Mouse (Mus musculus) bone marrow, adult 2 months (tissue): ENCODE data around the gene Ttc9c. TPM values are rescaled to one million over a fixed set of nuclear protein-coding genes. Genes with fewer than 3 reads are reported as not detected.

Experiments used
- H3K27ac ChIP-seq: fragments of 200-500 bp; 2 replicates; pipeline ENCODE4 v1.5.1; 2012; ENCODE audit warnings: low read depth, mild to moderate bottlenecking, control low read depth, inconsistent platforms, low read length; ENCODE audit not compliant: control insufficient read depth, poor library complexity, insufficient read depth
- H3K4me1 ChIP-seq: fragments of 200-500 bp; 2 replicates; pipeline ENCODE4 v1.6.1; 2011; ENCODE audit warnings: low read length; ENCODE audit not compliant: control insufficient read depth, insufficient read depth
- H3K4me3 ChIP-seq: fragments of 200-500 bp; replicated peaks from 2 replicates; pipeline ENCODE3; 2011; ENCODE audit warnings: mild to moderate bottlenecking, low read depth, low read length, control low read depth; ENCODE audit not compliant: control insufficient read depth
- CTCF ChIP-seq: fragments of 200-500 bp; IDR thresholded peaks from 2 replicates; pipeline ENCODE4 v1.5.1; 2011; ENCODE audit warnings: low read length, control low read depth; ENCODE audit not compliant: control insufficient read depth, insufficient read depth
- POLR2A ChIP-seq: fragments of 200-500 bp; IDR thresholded peaks from 2 replicates; pipeline ENCODE4 v1.6.1; 2011; ENCODE audit warnings: low read depth, mild to moderate bottlenecking, control low read depth, low read length, borderline replicate concordance; ENCODE audit not compliant: control insufficient read depth
- WGBS: fragments of 180-500 bp; shearing (Covaris S2); methylation state at CpG from one replicate; pipeline ENCODE4 v1.1.7; 2018; 5-methylcytosine and 5-hydroxymethylcytosine counted together
- polyA plus RNA-seq: library from polyadenylated mRNA; stranded (reverse); fragments of >200 nt; gene quantifications from 2 replicates; pipeline ENCODE4 v1.2.4, GENCODE M21; 2011; ENCODE audit warnings: low replicate concordance; ENCODE audit not compliant: missing spikeins, insufficient read depth, insufficient read length

The Ttc9c gene
- polyA plus RNA-seq, 1 experiment: 18.1 TPM

GRCm38 (mm10) chr19:8774086-8774835 is 44.9 kb downstream of the Ttc9c start, which contains the start of gene Tmem179b:
TSS of gene Tmem179b (minus strand) at chr19:8774467.
- Histone ChIP-seq H3K27ac (peak within 1 kb of the TSS; percentile 98), H3K4me3 (peak within 1 kb of the TSS; percentile 94), H3K4me1 (peaks cover 9% of the 10 kb centered on the region; the same call in 1 of the 2 replicates)
- WGBS: under 1% methylated on average over 68 of the region's 68 CpGs
- TF ChIP-seq POLR2A (peak; percentile 98), CTCF (peak; percentile 8; the same call in 1 of the 2 replicates)

- H3K27ac ChIP-seq: peak overlapping the region; percentile 28
- H3K4me3 ChIP-seq: peak overlapping the region; percentile 94
- TF ChIP-seq POLR2A: no peak
- no peak for TF ChIP-seq CTCF
- 29% methylated on average over 6 of the region's 6 CpGs for WGBS
- peaks cover 9% of the 10 kb centered on the region; the same call in 1 of the 2 replicates for H3K4me1 ChIP-seq
Measured at GRCm38 (mm10) chr19:8773409-8773808, 45.7 kb downstream of the Ttc9c start.

- Histone ChIP-seq H3K4me3 (peak overlapping the region; percentile 94), H3K4me1 (peaks cover 9% of the 10 kb centered on the region; the same call in 1 of the 2 replicates), H3K27ac (peak overlapping the region; percentile 29)
- WGBS: 47% methylated on average over 5 of the region's 5 CpGs
- no peak for TF ChIP-seq POLR2A
- no peak for TF ChIP-seq CTCF
Measured at GRCm38 (mm10) chr19:8772996-8773395, 46.1 kb downstream of the Ttc9c start.

- Histone ChIP-seq H3K27ac (peak within 1 kb of the TSS; percentile 79), H3K4me1 (peaks cover 9% of the 10 kb centered on the region; the same call in 1 of the 2 replicates), H3K4me3 (peak within 1 kb of the TSS; percentile 87)
- WGBS: 22% methylated on average over 29 of the region's 29 CpGs
- peak; percentile 93 for TF ChIP-seq POLR2A
- peak; percentile 11; the same call in 1 of the 2 replicates for TF ChIP-seq CTCF
Measured at GRCm38 (mm10) chr19:8770567-8771270, 48.4 kb downstream of the Ttc9c start, which contains the start of gene Tmem223. TSS of gene Tmem223 (plus strand) at chr19:8770996.

GRCm38 (mm10) chr19:8765562-8765961 is 53.6 kb downstream of the Ttc9c start:
- no peak overlapping the region for H3K27ac ChIP-seq
- TF ChIP-seq CTCF (no peak), POLR2A (no peak)
- 89% methylated on average over 9 of the region's 9 CpGs for WGBS
- no peaks in the 10 kb centered on the region for H3K4me1 ChIP-seq
- H3K4me3 ChIP-seq: no peak overlapping the region

GRCm38 (mm10) chr19:8763276-8763675 is 55.9 kb downstream of the Ttc9c start:
- 77% methylated on average over 4 of the region's 4 CpGs for WGBS
- no peak overlapping the region for H3K4me3 ChIP-seq
- TF ChIP-seq POLR2A (no peak), CTCF (no peak)
- no peaks in the 10 kb centered on the region for H3K4me1 ChIP-seq
- H3K27ac ChIP-seq: no peak overlapping the region

- Histone ChIP-seq H3K4me3 (no peak overlapping the region), H3K4me1 (no peaks in the 10 kb centered on the region; the same call in 1 of the 2 replicates), H3K27ac (no peak overlapping the region)
- WGBS: 91% methylated on average over 2 of the region's 2 CpGs
- TF ChIP-seq POLR2A (no peak), CTCF (no peak)
Measured at GRCm38 (mm10) chr19:8760757-8761156, 58.4 kb downstream of the Ttc9c start.

Other genes starting within 250 kb of the Ttc9c start
- gene Slc22a8, start 228.1 kb downstream of the Ttc9c start, polyA plus RNA-seq: 0.29 and 1.5 TPM in 2 replicates
- gene Slc22a6, start 201.3 kb downstream of the Ttc9c start, polyA plus RNA-seq: 0.75 TPM in 1 of 2 replicates, not detected in the other
- 0.32 TPM in 1 of 2 replicates, not detected in the other for gene Chrm1, start 155.5 kb downstream of the Ttc9c start, polyA plus RNA-seq
- 58.4 and 65.7 TPM in 2 replicates for gene Slc3a2, start 96.0 kb downstream of the Ttc9c start, polyA plus RNA-seq
- 40.8 and 121 TPM in 2 replicates for gene Wdr74, start 83.5 kb downstream of the Ttc9c start, polyA plus RNA-seq
- gene 1700092M07Rik, start 78.6 kb downstream of the Ttc9c start, polyA plus RNA-seq: 3.4 and 3.7 TPM in 2 replicates
- 62.1 and 83.9 TPM in 2 replicates for gene Stx5a, start 77.9 kb downstream of the Ttc9c start, polyA plus RNA-seq
- 488 and 589 TPM in 2 replicates for gene Nxf1, start 62.3 kb downstream of the Ttc9c start, polyA plus RNA-seq
- 27.1 and 53.1 TPM in 2 replicates for gene Tmem223, start 48.3 kb downstream of the Ttc9c start, polyA plus RNA-seq
- gene Tmem179b, start 44.9 kb downstream of the Ttc9c start, polyA plus RNA-seq: 52.1 and 62.1 TPM in 2 replicates
- gene Taf6l, start 32.9 kb downstream of the Ttc9c start, polyA plus RNA-seq: 6.4 and 14.7 TPM in 2 replicates
- gene Polr2g, start 20.8 kb downstream of the Ttc9c start, polyA plus RNA-seq: 38.0 and 61.1 TPM in 2 replicates
- gene Zbtb3, start 16.8 kb downstream of the Ttc9c start, polyA plus RNA-seq: 1.1 and 3.0 TPM in 2 replicates
- 62.2 and 84.9 TPM in 2 replicates for gene Hnrnpul2, start 677 bp upstream of the Ttc9c start, polyA plus RNA-seq
- gene AC129217.1, start 10.4 kb upstream of the Ttc9c start, polyA plus RNA-seq: 6.4 and 8.2 TPM in 2 replicates
- gene Bscl2, start 18.1 kb upstream of the Ttc9c start, polyA plus RNA-seq: 19.8 and 46.2 TPM in 2 replicates
- 1.5 TPM in 1 of 2 replicates, not detected in the other for gene Gng3, start 19.9 kb upstream of the Ttc9c start, polyA plus RNA-seq
- gene Lrrn4cl, start 31.4 kb upstream of the Ttc9c start, polyA plus RNA-seq: 0.40 and 0.62 TPM in 2 replicates
- gene Ubxn1, start 52.2 kb upstream of the Ttc9c start, polyA plus RNA-seq: 110 and 112 TPM in 2 replicates
- gene Uqcc3, start 61.6 kb upstream of the Ttc9c start, polyA plus RNA-seq: 25.7 and 27.0 TPM in 2 replicates
- 1.6 and 2.1 TPM in 2 replicates for gene Lbhd1, start 64.4 kb upstream of the Ttc9c start, polyA plus RNA-seq
- not detected in 2 replicates for gene Gm49403, start 64.6 kb upstream of the Ttc9c start, polyA plus RNA-seq
- 50.8 and 83.6 TPM in 2 replicates for gene 1810009A15Rik, start 69.5 kb upstream of the Ttc9c start, polyA plus RNA-seq
- gene Gm49416, start 69.6 kb upstream of the Ttc9c start, polyA plus RNA-seq: not detected in 2 replicates
- 6.7 and 12.1 TPM in 2 replicates for gene Ints5, start 73.7 kb upstream of the Ttc9c start, polyA plus RNA-seq
- gene Ganab, start 78.7 kb upstream of the Ttc9c start, polyA plus RNA-seq: 41.4 and 61.7 TPM in 2 replicates
- 45.8 and 58.5 TPM in 2 replicates for gene B3gat3, start 101.0 kb upstream of the Ttc9c start, polyA plus RNA-seq
- gene Rom1, start 110.0 kb upstream of the Ttc9c start, polyA plus RNA-seq: 3.6 and 9.7 TPM in 2 replicates
- 31.1 and 54.7 TPM in 2 replicates for gene Eml3, start 110.2 kb upstream of the Ttc9c start, polyA plus RNA-seq
- gene Mta2, start 122.5 kb upstream of the Ttc9c start, polyA plus RNA-seq: 67.4 and 91.6 TPM in 2 replicates
- 10.7 and 19.1 TPM in 2 replicates for gene Tut1, start 134.5 kb upstream of the Ttc9c start, polyA plus RNA-seq
- 129 and 224 TPM in 2 replicates for gene Eef1g, start 147.7 kb upstream of the Ttc9c start, polyA plus RNA-seq
- 17.4 and 40.1 TPM in 2 replicates for gene Ahnak, start 170.0 kb upstream of the Ttc9c start, polyA plus RNA-seq